Mouse (Mus musculus) lung, adult 2 months (tissue): ENCODE measurements around the gene Dnah3.

Source experiments
- CTCF ChIP-seq: fragments of 200-500 bp; IDR thresholded peaks from 2 replicates; pipeline ENCODE4 v1.5.1; 2011; ENCODE audit warnings: mild to moderate bottlenecking, low read length, control low read depth; ENCODE audit not compliant: insufficient read depth
- POLR2A ChIP-seq: fragments of 200-500 bp; IDR thresholded peaks from 2 replicates; pipeline ENCODE4 v1.6.1; 2011; ENCODE audit warnings: low read depth, mild to moderate bottlenecking, control low read depth, low read length, borderline replicate concordance; ENCODE audit errors: extremely low read depth

- TF ChIP-seq CTCF (peak; percentile 63), POLR2A (no peak)
These were observed 2.8 kb upstream of the Dnah3 start for GRCm38 (mm10) chr7:120097845-120098244.
